Mouse (Mus musculus): ENCODE measurements around the gene Kantr.

DNA sequence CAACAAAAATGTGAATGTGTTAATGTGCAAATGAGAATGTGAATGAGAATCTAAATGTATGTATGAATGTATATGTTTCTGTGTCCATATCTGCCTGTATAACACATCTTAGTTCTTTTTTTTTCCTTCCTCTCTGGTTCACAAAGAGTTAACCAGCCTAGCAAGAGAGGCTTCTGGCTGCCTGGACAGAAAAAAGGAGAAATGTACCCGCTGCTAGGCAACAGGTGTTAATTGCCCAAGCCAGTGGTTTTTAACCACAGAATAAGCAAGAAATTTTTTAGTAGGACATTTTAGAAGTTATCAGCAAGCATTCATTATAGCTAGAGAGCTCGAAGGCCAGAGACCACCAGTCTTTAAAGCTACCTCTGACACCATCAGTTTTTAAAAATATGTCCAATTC lies 4.5 kb downstream of the Kantr start:
- TF ChIP-seq POLR2A (IDR thresholded peaks at IDR 0.05; ENCODE audit: borderline replicate concordance, extremely low read depth, insufficient read depth, insufficient read length, poor library complexity, severe bottlenecking) (no peak), CTCF (IDR thresholded peaks at IDR 0.05; ENCODE audit: borderline replicate concordance, extremely low read depth, insufficient read depth, insufficient read length) (no peak)

Measured in brain, embryonic 14.5 days (tissue).